Mouse (Mus musculus) liver, adult 2 months (tissue): Measurements from ENCODE around the gene Vwa7. TPM values are rescaled to one million over a fixed set of nuclear protein-coding genes. Genes with fewer than 3 reads are reported as not detected.
"Not testable (repeated sequence)": the region's sequence is repeated elsewhere in the genome, so short reads cannot be mapped to it uniquely, and the experiment has no call there.

Experiments
- DNase-seq: peaks from one replicate; pipeline ENCODE4 v3.0.0-alpha.2; 2011; ENCODE audit warnings: low read depth, low spot score; ENCODE audit errors: extremely low read depth
- H3K27ac ChIP-seq: fragments of 200-500 bp; replicated peaks from 2 replicates; pipeline ENCODE4 v1.5.1; 2012; ENCODE audit warnings: low read depth, mild to moderate bottlenecking, control low read depth, inconsistent platforms, low read length; ENCODE audit not compliant: insufficient read depth
- H3K27me3 ChIP-seq: fragments of 200-500 bp; 2 replicates; pipeline ENCODE4 v1.6.1; 2012; ENCODE audit warnings: mild to moderate bottlenecking, moderate library complexity, low read length, inconsistent platforms; ENCODE audit not compliant: control insufficient read depth, insufficient read depth
- H3K36me3 ChIP-seq: fragments of 200-500 bp; 2 replicates; pipeline ENCODE4 v1.6.1; 2012; ENCODE audit warnings: low read length, inconsistent platforms; ENCODE audit not compliant: control insufficient read depth, insufficient read depth
- H3K4me1 ChIP-seq: fragments of 200-500 bp; 2 replicates; pipeline ENCODE4 v1.6.1; 2011; ENCODE audit warnings: low read length; ENCODE audit not compliant: control insufficient read depth, insufficient read depth
- H3K4me3 ChIP-seq: fragments of 200-500 bp; 2 replicates; pipeline ENCODE4 v1.5.1; 2011; ENCODE audit warnings: low read depth, mild to moderate bottlenecking, control low read depth, low read length, moderate library complexity; ENCODE audit not compliant: insufficient read depth
- H3K79me2 ChIP-seq: fragments of 200-500 bp; 2 replicates; pipeline ENCODE4 v1.6.1; 2012; ENCODE audit warnings: inconsistent platforms, mild to moderate bottlenecking, low read length, moderate library complexity; ENCODE audit not compliant: control insufficient read depth, insufficient read depth
- H3K9ac ChIP-seq: fragments of 200-500 bp; 2 replicates; pipeline ENCODE4 v1.6.1; 2012; ENCODE audit warnings: low read depth, mild to moderate bottlenecking, control low read depth, inconsistent platforms, low read length
- CTCF ChIP-seq: fragments of 200-500 bp; IDR thresholded peaks from 2 replicates; pipeline ENCODE4 v1.5.1; 2011; ENCODE audit warnings: low read depth, low read length, control low read depth
- POLR2A ChIP-seq: fragments of 200-500 bp; IDR thresholded peaks from 2 replicates; pipeline ENCODE4 v1.6.1; 2011; ENCODE audit warnings: low read length, control low read depth; ENCODE audit not compliant: insufficient read depth; ENCODE audit errors: extremely low read depth
- WGBS: fragments of 180-500 bp; shearing (Covaris S2); methylation state at CpG from one replicate; pipeline ENCODE4 v1.1.7; 2018; 5-methylcytosine and 5-hydroxymethylcytosine counted together
- polyA plus RNA-seq: library from polyadenylated mRNA; depleted of rRNA; stranded (reverse); fragments of >200 nt; gene quantifications from 2 replicates; pipeline ENCODE4 v1.2.3, GENCODE M21; 2012
- total RNA-seq: library from RNA; depleted of rRNA; stranded (reverse); fragments of >200 nt; gene quantifications from 2 replicates; pipeline ENCODE4 v1.2.3, GENCODE M21; 2014

Gene Vwa7
- total and polyA plus RNA-seq, 2 experiments = 0.09 to 0.27 TPM

GRCm38 (mm10) chr17:34998526-34999430, 17.6 kb upstream of the Vwa7 start:
- Histone ChIP-seq H3K9ac (no peak overlapping the region), H3K36me3 (no peaks in the 10 kb centered on the region), H3K4me1 (peaks cover 12% of the 10 kb centered on the region), H3K4me3 (no peak overlapping the region), H3K79me2 (no peaks in the 10 kb centered on the region; the same call in 1 of the 2 replicates), H3K27me3 (no peaks in the 10 kb centered on the region), H3K27ac (no peak overlapping the region)
- TF ChIP-seq POLR2A (no peak), CTCF (no peak)
- no peak for DNase-seq
- WGBS = 76% methylated on average over 15 of the region's 15 CpGs

- Histone ChIP-seq H3K27ac (peak overlapping the region; percentile 96; the same call in 1 of the 2 replicates), H3K4me1 (peaks cover 12% of the 10 kb centered on the region), H3K4me3 (peak overlapping the region; percentile 85), H3K9ac (peak overlapping the region; percentile 99)
- not testable (repeated sequence) for H3K27me3 ChIP-seq, H3K36me3 ChIP-seq, DNase-seq, H3K79me2 ChIP-seq
- WGBS = 2% methylated on average over 30 of the region's 32 CpGs
These were observed 16.3 kb upstream of the Vwa7 start for GRCm38 (mm10) chr17:34999871-35000716.

DNA sequence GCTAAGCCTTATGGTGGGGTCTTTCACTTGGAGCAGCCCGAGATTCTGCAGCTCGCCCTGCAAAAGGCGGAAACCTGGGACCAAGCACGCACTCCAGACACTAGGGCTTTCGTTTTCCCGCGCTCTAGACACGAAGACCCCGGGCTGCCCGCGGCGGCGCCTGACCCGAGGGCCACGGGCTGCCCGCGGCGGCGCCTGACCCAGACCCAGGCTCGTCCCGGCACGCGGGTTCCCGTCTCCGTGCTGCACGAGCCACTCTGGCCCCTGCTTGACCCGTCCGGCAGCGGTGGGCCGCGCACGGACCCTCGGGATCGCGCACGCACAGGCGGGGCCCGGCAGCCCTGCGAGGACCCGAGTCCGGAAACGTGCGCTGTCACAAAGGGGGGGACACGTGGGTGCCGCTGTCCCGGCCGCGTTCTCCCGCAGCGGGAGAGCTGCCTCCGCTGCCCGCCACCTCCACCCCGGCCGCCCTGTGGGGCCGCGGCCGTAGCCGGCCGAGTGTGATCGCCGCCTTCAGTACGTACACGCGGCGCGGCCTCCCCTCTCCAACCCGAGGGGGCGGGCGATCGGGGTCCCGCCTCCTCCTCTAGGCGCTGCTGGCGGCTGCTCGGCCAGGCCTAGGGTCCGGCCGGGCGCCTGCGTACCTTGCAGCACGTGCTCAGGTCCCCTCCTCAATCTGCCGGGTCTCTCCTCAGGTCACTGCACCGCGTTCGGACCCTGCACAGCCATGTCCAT, 15.5 kb upstream of the Vwa7 start, which contains the start of gene Vars:
Gene Vars (plus strand): TSS at position 271 of the 735 bp plus-strand sequence.
- Histone ChIP-seq H3K4me3 (peak within 1 kb of the TSS; percentile 85), H3K9ac (peak within 1 kb of the TSS; percentile 99), H3K27ac (peak within 1 kb of the TSS; percentile 96), H3K27me3 (no peaks in the 10 kb centered on the region), H3K36me3 (0 out of 2 replicates have a peak, but pooled peaks cover 1% of the 10 kb centered on the region), H3K79me2 (no peaks in the 10 kb centered on the region; the same call in 1 of the 2 replicates), H3K4me1 (peaks cover 12% of the 10 kb centered on the region)
- WGBS = under 1% methylated on average over 83 of the region's 83 CpGs
- TF ChIP-seq CTCF (no peak), POLR2A (0 out of 2 replicates have a peak, but pooled peaks have one; percentile 29)
- peak; percentile 44 for DNase-seq

DNA sequence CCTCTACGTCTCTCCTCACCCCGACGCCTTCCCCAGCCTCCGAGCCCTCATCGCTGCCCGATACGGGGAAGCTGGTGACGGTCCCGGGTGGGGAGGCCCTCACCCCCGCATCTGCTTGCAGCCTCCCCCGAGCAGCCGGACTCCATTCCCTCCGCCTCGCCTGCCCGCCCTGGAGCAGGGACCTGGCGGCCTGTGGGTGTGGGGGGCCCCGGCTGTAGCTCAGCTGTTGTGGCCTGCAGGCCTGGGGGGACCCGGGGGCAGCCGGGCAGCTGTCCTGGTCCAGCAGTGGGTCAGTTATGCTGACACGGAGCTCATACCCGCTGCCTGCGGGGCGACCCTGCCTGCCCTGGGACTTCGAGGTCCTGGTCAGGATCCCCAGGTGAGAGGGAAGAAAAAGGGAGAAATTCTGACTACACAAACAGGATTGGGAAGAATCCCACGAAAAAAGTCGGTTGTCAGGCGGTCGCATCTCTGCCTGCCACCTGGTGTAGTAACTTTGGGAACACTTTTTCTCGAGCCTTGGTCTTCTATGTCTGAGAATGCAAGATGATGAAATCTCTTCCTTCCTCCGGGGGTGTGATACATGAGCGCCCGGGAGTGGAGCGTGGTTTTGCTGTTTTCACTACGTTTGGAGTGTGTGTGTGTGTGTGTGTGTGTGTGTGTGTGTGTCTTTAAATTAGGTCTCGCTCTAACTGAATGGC, 14.8 kb upstream of the Vwa7 start:
- DNase-seq = peak; percentile 11
- Histone ChIP-seq H3K9ac (peak overlapping the region; percentile 99), H3K36me3 (0 out of 2 replicates have a peak, but pooled peaks cover 2% of the 10 kb centered on the region), H3K27me3 (no peaks in the 10 kb centered on the region), H3K4me3 (peak overlapping the region; percentile 85), H3K27ac (peak overlapping the region; percentile 96; the same call in 1 of the 2 replicates), H3K79me2 (no peaks in the 10 kb centered on the region; the same call in 1 of the 2 replicates), H3K4me1 (peaks cover 12% of the 10 kb centered on the region)
- no peak for TF ChIP-seq POLR2A
- no peak for TF ChIP-seq CTCF
- 2% methylated on average over 35 of the region's 35 CpGs for WGBS
